Mouse (Mus musculus) embryonic facial prominence, embryonic 15.5 days (tissue): Measurements from ENCODE around the gene Fam219b. TPM values are rescaled to one million over a fixed set of nuclear protein-coding genes. Genes with fewer than 3 reads are reported as not detected.

Experiments used
- polyA plus RNA-seq: library from polyadenylated mRNA; unstranded; fragments of >200 nt; fragmentation: Nextera tagmentation; extraction: Ambion mirVana; gene quantifications from 2 replicates; pipeline ENCODE4 v1.2.1, GENCODE M21; 2015

Fam219b gene
- polyA plus RNA-seq, 1 experiment from 2014 or later = 27.3 TPM

Other genes with a start within 250 kb of the Fam219b start
- gene Ppcdc, start 97.4 kb upstream of the Fam219b start, polyA plus RNA-seq = 26.1 and 28.1 TPM in 2 replicates
- gene Scamp5, start 69.5 kb upstream of the Fam219b start, polyA plus RNA-seq = 16.3 and 16.5 TPM in 2 replicates
- 0.68 and 0.89 TPM in 2 replicates for gene Rpp25, start 33.5 kb upstream of the Fam219b start, polyA plus RNA-seq
- 450 and 454 TPM in 2 replicates for gene Cox5a, start 16.3 kb upstream of the Fam219b start, polyA plus RNA-seq
- gene Mpi, start 15.2 kb downstream of the Fam219b start, polyA plus RNA-seq = 47.9 and 50.5 TPM in 2 replicates
- gene Scamp2, start 23.4 kb downstream of the Fam219b start, polyA plus RNA-seq = 82.8 and 84.6 TPM in 2 replicates
- gene Ulk3, start 51.9 kb downstream of the Fam219b start, polyA plus RNA-seq = 22.7 and 28.5 TPM in 2 replicates
- not detected in 2 replicates for gene Cplx3, start 68.8 kb downstream of the Fam219b start, polyA plus RNA-seq
- gene Lman1l, start 83.2 kb downstream of the Fam219b start, polyA plus RNA-seq = not detected in 2 replicates
- 35.9 and 36.1 TPM in 2 replicates for gene Csk, start 116.1 kb downstream of the Fam219b start, polyA plus RNA-seq
- not detected in 2 replicates for gene Cyp1a2, start 146.2 kb downstream of the Fam219b start, polyA plus RNA-seq
- 0.43 and 0.53 TPM in 2 replicates for gene Cyp1a1, start 150.4 kb downstream of the Fam219b start, polyA plus RNA-seq
- gene Edc3, start 171.0 kb downstream of the Fam219b start, polyA plus RNA-seq = 32.4 and 33.2 TPM in 2 replicates
- gene Clk3, start 228.3 kb downstream of the Fam219b start, polyA plus RNA-seq = 78.4 and 80.2 TPM in 2 replicates